Mouse (Mus musculus): Measurements from ENCODE around the gene Fsd1.

- TF ChIP-seq POLR2A (IDR thresholded peaks at IDR 0.05; ENCODE audit: borderline replicate concordance, extremely low read depth, low read depth, low read length) (no peak), CTCF (IDR thresholded peaks at IDR 0.05; ENCODE audit: insufficient read depth, low read length) (no peak)
These were observed 23.6 kb downstream of the Fsd1 start for GRCm38 (mm10) chr17:56009962-56010240.
